Mouse (Mus musculus) lung, adult 2 months (tissue): ENCODE measurements at regions not wholly inside any gene's neighbourhood (a gene's known extent, or its start where the extent isn't known, plus 50 kb on each side); places are given as distances from the start of the nearest gene placed in this dataset.

ENCODE experiments used
- CTCF ChIP-seq: fragments of 200-500 bp; IDR thresholded peaks from 2 replicates; pipeline ENCODE4 v1.5.1; 2011; ENCODE audit warnings: mild to moderate bottlenecking, low read length, control low read depth; ENCODE audit not compliant: insufficient read depth
- POLR2A ChIP-seq: fragments of 200-500 bp; IDR thresholded peaks from 2 replicates; pipeline ENCODE4 v1.6.1; 2011; ENCODE audit warnings: low read depth, mild to moderate bottlenecking, control low read depth, low read length, borderline replicate concordance; ENCODE audit errors: extremely low read depth

- TF ChIP-seq CTCF, result no peak
- TF ChIP-seq POLR2A, result no peak
Measured at GRCm38 (mm10) chr16:93465741-93466140, 138.1 kb downstream of the Setd4 start.
